Mouse (Mus musculus): ENCODE results near the gene Rbbp5. TPM values are rescaled to one million over a fixed set of nuclear protein-coding genes. Genes with fewer than 3 reads are reported as not detected.

The Rbbp5 gene
- polyA plus RNA-seq, 1 experiment, result 29.5 TPM

DNA sequence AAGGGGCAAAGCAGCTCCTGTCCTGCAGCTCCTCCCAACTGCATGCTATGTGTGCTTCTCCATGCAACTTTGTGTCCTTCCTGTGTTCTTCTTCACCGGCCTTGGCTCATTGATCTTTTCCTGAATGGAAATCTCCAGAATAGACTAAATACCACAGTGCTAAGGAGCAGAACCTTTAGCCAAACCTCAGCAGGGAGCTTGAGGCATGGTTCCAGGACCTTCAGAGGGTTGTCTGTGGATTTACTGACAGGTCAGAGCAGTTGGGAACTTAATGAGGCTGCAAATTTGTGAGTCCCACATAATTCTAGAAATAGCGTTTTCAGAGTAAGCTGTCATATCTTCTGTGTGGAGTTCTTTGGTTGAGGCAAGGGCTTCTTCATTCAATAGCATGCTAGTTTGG is 23.4 kb downstream of the Rbbp5 start:
- DNase-seq (ENCODE audit: low spot score), result no peak

DNA sequence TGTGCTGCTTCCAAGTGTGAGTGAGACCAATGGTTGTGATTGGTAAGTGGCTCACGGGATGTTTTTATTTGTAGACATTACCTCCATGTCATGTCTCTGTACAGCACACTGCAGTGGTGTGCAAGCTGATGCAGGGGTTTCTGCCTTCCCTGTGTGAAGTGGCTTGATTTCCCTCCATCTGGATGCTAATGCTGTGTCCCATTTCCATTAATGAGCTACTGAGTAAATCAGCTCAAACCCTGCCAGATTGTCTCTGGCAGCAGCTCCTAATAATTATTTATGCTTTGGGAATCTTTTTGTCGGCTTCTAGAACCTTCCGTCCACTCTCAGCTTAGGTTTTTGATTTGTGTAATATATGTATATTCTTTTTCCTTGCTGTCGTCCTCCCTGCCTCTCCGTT is 28.0 kb downstream of the Rbbp5 start:
- DNase-seq (ENCODE audit: low spot score), result no peak

DNA sequence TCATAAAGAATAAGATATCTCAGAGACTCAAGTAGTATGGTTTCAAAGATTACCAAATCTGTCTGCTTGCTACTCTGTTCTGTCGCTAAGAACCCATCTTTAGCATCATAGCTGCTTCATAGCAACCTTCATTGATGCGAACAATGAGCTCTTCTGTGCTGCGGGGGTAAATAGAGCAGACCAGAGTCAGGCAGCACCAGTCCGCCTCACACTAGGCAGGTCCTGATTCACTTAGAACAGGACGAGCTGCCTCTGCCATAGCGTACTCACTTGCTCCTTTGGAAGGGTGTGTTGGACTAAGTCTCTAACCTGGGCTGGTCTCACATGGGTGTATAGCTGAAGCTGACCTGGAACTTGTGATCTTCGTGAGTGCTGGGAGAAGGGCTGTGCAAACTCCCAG is 28.9 kb downstream of the Rbbp5 start, which contains the start of gene Tmem81:
Tmem81 (plus strand) TSS at position 173 of the 400 bp plus-strand sequence.
- DNase-seq (ENCODE audit: low spot score), result no peak

DNA sequence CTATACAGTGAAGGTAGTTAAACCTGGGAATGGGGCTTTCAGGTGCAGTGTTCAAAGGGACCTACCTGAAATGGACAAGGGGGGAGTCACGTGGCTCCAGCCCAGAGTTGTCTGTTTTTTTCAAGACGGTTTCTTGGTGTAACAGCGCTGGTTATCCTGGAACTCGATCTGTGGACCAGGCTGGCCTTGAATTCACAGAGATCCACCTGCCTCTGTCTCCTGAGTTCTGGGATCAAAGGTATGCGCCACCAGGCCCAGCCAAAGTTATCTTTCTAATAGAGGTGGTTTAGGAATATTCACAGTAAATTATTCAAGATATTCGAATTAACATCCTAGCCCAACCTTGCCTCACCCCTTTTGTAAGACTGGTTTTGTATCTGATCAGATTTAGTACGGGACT is 29.5 kb downstream of the Rbbp5 start:
- no peak for DNase-seq (ENCODE audit: low spot score)

DNA sequence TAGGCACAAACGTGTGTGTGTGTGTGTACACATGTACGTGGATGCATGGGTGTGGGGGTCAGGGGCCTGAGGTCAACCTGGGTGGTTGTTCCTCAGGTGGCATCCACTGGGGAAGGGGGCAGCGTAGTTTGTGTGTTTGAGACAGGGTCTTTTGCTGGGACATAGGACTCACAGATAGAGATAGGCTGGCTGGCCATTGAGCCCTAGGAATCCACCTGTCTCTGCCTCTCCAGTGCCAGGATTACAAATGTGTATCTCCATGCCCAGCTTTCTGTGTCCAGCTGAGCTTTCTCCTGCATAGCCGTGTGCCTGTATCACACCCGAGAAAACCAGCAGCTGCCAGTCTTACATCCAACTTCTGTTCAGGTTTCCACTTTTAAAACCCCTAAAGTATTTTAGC is 32.6 kb downstream of the Rbbp5 start:
- DNase-seq (ENCODE audit: low spot score), result no peak

DNA sequence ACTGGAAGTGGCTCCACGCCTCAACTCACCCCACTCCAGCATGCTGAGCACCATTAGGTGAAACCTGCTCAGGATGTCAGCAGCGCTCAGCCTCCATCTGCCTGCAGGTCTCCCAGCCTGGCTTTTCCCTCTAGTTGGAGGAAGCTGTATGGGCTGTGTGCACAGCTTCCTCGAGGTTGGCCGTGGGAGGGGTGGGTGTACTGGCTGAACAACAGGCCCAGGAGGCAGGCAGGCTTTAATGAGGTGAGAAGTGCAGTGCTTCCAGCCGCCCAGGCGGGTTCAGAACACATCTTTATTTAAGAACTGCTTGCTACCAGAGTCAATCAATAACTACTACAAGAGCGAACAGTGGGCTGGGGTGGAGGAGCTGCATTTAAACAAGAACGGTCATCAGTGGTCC is 34.4 kb downstream of the Rbbp5 start:
- no peak for DNase-seq (ENCODE audit: low spot score)

DNA sequence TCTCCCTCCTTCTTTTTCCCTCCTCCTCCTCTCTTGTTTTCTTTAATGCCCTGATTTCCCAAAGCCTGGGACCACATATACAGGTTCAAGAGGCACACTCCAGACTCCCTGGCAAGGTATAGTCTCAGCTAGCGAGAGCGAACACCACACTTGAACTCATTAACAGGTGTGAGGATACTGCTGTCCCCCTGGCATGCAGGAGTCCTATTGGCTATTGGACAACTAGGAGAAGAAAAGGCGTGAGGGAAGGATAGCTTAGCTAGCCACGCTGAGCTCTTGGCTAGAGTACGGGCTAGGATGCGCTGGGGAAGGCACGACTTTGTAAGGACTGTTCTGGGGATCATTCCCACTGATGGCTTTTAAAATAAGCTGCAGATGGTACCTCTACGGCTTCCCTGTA is 34.9 kb downstream of the Rbbp5 start:
- DNase-seq (ENCODE audit: low spot score), result peak; percentile 7

DNA sequence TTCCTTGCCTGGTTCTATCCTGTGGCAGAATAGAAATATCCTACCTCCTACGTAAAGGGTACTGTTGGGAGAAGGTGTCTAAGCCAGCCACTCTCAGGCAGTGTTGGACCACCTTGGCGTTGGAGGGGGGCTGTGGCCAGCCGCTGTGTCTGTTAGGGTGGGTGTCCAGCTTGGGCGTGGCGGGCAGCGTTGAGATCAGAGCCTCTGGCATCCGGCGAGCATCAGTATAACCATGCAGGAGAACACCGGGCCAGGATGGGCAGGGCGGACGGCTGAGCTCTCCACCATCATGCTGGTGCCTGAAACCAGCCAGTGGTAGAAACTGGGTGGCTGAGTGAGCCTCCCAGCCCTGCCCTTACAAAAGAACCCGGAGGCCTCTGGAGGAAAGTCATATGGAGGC is 38.2 kb downstream of the Rbbp5 start:
- DNase-seq (ENCODE audit: low spot score), result no peak

DNA sequence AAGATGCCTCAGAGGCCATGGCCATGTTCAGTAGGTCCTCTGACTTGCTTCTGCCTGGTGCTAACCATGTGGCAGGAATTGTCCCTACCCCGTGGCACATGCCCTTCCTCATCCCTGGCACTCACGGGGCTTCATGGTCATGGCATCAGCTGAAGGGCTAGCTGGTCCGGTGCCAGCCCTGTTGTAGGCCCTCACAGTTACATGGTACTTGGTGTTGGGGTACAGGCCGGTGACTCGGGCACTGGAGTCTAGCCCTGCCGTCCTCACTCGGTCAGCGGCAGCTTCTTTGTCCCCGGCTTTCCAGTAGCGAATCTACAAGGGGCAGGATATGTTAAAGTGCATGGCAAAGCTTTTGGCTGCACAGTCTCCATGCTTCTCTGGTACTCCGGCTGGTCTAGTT is 39.6 kb downstream of the Rbbp5 start:
- no peak for DNase-seq (ENCODE audit: low spot score)

DNA sequence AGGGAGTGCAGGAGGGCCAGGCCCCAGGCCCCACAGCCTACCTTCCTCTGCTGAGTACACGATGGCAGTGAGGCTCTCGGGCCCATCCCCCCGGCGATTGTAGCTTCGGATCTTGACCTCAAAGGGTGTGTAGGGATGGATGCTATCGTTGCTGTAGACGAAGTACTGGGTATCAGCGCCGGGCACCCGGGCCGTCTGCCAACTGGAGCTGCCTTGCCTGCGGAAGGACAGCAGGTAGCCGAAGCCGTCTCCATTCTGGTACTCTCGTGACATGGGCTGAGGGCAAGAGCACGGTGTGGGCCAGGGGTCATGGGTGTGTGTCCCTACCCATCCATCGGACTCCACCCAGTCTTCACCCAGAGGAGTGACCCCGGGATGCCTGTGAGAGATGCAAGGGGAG is 41.5 kb downstream of the Rbbp5 start:
- DNase-seq (ENCODE audit: low spot score), result no peak

DNA sequence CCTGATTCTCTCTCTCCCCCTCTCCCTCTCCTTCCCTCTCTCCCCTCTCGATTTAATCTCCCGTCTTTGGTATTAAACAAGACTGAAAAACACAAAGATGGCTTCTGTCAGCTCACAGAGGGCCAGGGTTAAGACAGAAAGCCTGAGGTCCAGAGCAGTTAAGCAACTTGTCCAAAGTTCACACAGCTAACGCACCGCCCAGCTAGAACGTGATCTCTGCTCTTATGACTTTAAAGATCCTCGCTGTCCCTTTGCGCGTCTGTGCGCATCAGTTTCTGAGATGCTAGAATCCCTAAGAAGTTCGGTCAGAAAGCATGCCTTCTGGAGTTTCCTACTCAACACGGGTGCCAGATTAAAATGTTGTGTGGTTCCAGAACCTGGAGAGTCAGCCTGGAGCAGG is 42.6 kb downstream of the Rbbp5 start:
- DNase-seq (ENCODE audit: low spot score), result no peak

DNA sequence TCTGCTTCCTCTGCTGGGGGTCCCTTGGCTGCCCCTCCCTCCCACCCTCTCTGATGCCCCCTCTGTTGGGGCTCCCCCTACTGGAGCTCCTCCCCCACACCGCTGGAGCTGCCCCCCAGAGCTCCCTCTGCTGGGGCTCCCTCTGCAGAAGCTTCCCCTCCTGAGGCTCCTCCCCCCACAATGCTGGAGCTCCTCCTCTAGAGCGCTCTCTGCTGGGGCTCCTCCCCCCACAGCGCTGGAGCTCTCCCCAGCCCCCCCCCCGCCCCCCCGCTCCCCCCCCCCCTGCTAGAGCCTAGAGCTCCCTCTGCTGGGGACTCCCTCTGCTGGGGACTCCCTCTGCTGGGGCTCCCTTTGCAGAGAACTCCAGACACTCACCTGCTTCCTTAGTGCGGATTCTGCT is 43.6 kb downstream of the Rbbp5 start:
- no peak for DNase-seq (ENCODE audit: low spot score)

DNA sequence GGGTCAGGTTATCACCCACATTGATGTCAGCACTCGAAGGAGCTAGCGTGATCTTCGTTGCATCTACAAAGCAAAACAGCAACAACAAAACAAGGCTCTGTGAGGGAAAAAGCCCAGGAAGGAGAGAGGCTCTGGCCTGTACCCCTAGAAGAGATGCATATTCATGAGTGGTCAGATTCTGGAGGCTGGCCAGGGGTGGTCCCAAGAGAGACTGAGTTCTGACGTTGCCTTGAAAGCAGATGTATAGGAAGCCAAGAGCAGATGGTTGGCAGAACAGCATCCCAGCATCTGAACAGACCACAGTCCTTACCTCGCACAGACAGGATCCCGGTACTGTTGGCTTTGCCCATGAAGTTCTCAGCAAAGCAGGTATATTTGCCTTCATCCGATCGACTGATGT is 45.9 kb downstream of the Rbbp5 start:
- no peak for DNase-seq (ENCODE audit: low spot score)

DNA sequence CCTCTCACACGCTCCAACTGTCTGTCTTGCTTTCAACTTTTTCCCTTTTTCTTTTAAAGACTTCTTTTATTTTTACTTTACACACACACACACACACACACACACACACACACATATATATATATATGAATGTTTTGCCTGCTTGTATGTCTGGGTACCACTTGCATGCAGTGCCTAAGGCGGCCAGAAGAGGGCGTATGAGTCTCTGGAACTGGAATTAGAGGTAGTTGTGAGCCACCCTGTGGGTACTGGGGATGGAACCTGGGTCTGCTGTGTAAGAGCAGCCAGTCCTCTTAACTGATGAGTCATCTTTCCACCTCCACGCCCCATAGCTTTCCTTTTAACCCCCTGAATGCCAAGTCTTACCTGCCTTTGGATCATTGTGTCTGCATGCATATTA is 46.8 kb downstream of the Rbbp5 start:
- no peak for DNase-seq (ENCODE audit: low spot score)

DNA sequence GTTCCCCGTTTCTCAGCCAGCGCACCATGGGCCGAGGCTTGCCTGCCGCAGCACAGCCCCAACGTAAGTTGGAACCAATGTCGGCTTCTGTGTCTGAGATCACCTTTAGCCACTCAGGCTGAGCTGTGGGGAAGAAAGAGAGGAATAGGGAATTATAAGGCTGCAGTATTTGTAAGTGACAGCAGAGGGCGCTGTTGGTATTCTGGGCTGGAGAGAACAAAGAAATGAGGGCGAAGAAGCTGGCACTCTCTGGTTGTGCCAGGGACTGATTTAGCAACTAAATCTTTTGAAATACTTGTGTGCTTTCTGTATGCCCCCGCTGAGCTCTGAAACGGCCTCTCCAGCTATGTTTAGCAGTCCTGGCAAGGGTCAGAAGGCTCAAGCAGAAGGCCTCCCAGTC is 48.7 kb downstream of the Rbbp5 start:
- no peak for DNase-seq (ENCODE audit: low spot score)

DNA sequence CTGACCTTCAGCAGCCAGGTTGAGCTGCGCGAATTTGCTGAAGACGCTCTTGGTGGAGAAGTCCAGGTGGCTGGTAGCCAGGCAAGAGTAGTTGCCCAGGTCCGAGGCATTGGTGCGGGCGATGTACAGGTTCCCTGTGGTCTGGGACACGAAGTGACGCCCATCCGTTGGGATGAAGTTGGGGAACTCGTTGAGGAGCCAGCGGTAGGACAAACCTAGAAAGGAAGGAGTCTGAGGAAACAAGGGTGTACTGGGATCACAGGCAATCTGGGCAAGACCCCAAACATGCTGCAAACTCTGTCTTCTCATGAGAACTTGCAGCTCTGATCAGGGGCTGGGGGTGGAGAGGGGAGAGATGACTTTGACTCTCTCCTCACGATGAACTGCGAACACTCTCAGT is 50.9 kb downstream of the Rbbp5 start:
- no peak for DNase-seq (ENCODE audit: low spot score)

DNA sequence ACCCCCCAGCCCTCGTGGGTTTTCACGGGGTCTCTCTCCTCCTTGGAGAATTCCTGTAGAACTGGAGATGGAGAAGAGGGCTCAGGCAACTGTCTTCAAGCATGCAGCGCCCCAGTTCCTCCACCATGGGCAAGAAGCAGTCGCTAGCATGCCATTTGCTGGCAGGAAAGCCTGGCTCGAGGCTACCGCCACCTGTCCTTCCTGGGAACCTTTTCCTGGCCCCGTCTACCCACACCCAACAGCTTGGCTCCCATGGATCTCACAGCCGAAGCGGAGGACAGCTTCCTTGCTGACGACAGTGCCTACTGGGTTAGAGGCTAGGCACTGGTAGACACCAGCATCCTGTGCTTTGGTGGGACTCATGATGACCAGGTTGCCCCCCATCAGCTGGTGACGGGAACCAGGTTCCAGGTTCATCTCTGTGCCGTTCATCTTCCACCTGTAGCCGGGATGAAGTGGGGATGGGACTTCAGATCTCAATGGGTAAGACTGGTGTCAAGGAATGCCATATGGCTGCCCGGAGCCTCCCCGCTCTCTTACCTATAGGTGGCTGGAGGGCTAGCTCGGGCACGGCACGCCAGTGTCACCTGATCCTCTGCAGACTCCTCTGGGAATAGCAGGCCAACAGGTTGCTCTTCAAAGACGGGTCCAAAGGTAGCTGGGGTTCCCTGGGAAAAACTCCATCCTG is 51.6 kb downstream of the Rbbp5 start:
- no peak for DNase-seq (ENCODE audit: low spot score)

DNA sequence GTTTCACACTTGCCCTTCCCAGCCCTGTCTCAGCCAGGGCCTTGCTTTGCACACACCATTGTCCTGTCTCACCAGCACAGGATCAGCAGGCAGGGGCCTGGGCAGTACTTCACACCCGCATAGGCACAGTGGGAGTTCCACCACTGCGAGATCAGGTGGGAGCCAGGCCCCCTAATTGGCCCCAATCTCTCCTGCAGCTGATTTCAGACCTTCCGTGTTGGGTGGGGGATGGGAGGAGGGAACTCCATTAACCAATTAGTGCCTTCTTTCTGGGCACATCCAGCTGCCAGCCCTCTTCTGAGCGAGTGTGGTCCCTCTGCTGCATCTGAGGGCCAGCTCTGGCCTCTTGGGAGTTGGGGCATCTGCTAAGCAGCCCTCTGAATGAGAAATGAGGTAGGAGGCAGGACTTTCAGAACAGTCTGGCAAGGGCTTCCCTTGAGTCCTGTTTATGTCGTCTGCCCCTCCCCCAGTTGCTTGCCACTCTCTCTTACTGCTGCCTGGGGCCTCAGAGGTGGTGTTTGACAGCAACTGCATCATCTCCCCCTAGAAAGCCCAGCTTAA is 53.5 kb downstream of the Rbbp5 start:
- DNase-seq (ENCODE audit: low spot score), result no peak

DNA sequence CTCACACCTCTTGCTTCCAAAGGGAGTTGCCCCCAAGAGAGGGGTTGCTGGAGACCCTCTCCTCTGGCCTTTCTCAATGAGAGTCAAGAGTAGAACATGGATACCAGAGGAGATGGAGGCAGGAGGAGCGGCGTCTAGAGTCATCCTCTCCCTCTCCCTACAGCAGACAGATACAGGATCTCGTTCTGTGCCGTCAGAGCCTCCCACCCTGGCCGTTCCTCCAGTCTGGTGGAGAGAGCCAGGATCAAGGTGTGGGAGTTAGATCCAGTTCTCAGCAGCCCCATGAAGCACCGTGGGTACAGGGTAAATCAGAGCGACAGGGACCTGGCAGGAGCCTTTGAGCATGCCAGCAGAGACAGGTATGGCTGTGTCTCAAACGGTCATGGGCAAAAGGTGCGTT is 55.4 kb downstream of the Rbbp5 start:
- no peak for DNase-seq (ENCODE audit: low spot score)

DNA sequence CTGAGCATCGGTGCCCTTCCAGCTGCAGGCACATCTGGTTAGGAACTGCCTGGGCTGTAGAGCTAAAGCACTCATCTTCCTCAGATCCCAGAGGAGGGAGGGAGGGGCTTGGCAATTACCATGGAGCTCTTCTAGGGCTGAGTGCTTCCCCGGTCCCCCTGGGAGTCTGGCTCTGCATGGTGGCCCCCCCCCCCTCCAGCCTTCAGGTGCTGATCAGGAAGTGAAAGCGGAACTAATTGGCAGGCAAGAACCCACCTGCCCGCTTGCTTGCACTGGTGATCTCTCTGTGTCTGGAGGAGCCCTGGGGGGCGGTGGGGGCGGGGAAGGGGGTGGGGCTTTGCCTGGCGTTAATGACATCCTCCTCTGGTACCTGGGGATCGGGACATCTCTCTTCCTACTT is 56.7 kb downstream of the Rbbp5 start:
- no peak for DNase-seq (ENCODE audit: low spot score)

DNA sequence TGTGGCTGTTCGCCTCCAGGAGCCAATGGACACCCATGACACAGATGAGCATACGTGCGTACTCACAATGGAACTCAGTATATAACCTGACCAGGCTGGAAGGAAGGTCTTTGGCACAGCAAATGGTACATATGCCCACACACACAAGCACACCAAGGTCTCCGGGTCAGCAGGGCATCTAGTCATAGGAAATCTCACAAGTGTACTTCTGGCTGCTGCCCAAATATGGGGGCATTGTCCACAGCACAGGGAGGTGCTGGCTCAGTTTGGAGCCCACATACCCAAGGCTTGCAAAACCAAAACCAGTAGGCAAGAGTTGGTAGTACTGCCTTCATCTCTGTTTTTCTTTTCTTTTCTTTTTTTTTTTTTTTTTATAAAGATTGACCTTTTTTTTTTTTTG is 58.4 kb downstream of the Rbbp5 start:
- no peak for DNase-seq (ENCODE audit: low spot score)

DNA sequence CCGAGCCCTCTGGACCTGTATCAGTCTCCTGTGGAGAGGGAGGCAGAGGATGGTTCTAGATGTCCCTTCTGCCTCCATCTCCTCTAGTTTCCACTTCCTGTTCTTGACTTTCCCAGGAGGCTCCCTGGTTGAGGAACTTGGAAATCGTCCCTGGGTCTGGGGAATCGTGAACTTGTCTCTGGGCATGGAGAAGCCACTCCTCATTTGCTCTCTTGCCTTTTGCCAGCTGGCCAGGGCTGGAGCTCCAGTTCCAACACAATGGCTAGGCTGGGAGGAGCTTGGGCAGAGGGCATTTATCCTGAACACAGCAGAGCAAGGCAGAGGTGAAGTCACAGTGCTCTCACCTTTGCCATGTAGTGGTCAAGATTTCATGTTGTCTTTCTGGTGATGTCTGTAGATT is 59.3 kb downstream of the Rbbp5 start:
- no peak for DNase-seq (ENCODE audit: low spot score)

DNA sequence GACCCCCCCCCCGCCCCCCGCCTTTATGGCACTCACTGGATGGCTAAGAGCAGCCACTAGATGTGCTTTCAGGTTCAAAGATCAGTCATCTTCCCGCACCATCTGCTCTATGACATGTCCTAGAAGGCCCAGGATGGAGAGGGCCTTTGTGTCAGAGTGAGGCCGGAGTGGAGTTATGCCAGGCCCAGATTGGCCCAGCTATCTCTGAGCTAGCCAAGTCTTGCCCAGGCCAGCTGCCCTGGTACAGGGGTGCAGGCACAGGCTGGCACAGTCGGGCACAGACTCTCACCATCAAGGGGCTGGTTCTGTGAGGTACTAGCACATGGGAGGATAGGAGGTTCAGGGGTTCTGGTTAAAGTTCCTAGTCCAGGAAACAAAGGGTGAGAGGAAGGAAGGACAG is 60.6 kb downstream of the Rbbp5 start:
- no peak for DNase-seq (ENCODE audit: low spot score)

DNA sequence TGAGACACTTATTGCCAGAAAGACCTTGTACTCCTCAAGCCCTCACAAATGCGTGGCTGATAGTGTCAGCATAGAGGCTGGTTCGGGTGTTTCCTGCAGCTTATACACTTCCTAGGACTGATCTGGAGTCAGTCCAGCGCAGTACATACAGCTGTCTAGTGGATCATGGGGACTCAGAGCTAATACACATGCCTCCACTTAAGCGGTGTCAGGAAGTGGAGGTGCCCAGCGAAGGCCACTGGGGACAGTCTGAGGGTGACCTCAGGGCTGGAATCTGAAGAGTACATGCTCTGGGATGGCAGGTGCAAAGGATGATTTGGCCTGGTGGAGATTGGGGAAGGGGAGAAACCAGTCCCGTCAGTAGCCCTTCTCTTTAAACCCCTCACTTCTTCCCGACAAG is 63.5 kb downstream of the Rbbp5 start:
- no peak for DNase-seq (ENCODE audit: low spot score)
